Mouse (Mus musculus) left cerebral cortex, adult 11 months (tissue): ENCODE measurements around the gene Aoah.

Source experiments
- DNase-seq: peaks from one replicate; pipeline ENCODE4 v3.0.0; 2022; ENCODE audit warnings: low spot score

Aoah gene

DNA sequence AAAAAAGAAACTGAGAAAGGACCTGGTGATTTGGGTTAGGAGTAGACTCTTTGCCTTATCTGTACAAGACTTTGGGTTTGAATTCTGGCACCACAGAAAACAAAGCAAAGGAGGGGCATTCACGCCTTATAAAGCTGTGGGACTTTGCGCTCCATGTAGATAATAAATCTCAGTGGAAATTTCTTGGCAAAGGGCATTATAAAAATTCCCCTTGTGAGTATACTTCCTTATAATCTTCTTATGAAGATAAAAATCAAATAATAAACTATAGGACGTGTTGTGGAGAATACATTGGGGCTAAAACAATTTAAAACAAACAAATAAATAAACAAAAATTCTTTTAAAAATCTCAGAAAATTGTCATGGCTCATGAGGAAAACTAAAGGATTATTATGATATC, 280.9 kb downstream of the Aoah start, which contains the start of gene Olfr1370:
Gene Olfr1370, minus strand, starts transcription at position 101 of the 400 bp plus-strand sequence.
- DNase-seq: no peak

DNA sequence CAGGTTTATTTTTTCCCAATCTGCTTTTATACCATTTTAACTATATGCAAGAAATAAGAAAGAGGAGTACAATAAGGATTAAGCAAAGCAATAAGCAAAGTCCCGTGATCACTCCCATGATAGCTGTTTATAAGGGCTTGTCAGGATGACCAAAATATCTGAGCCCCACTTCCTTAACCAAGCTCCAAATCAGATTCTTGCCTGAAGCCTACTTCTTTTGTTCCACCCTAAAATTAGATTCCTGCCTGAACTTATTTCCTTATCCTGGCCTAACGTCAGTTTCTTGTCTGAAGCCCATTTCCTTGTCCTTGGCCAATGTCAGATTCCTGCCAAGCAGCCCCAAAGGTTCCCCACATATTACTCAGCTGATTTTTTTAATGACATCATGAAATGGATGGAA, 288.8 kb downstream of the Aoah start:
- no peak for DNase-seq
